In the genomic region with DNA sequence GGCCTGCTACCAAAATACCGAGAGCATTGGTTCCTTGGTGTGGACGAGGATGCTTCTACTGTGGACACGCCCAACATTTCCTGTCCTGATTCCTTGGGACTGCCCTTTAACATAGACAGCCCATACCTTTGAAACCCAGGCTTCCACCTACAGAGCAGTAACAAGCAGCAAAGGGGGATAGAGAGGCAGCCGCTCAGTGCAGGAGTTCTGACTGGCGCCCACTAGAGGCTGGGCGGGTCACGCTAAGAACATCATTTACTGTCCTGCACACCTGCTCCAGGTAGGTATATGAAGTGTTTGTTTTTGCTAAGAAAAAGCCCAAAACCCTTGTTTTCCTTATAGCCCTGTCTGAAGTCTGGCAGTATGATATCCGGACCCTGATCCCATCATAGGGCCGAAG, we compare ENCODE assay signal across 13 mouse cellular contexts. TPM values are rescaled to one million over a fixed set of nuclear protein-coding genes. Genes with fewer than 3 reads are reported as not detected.
A peak's percentile ranks its signal among the peaks of the same experiment; 100 is the strongest.
DNase-seq lines count a peak whose midpoint lies in the region; ATAC-seq and TF ChIP-seq lines count a peak whose summit lies in the region.
"Had no signal": no experiment of that assay in that cellular context is flagged by ENCODE, and none has a peak within 500 bp of the region (broad histone marks: within the 10 kb centered on the region; RNA-seq: fewer than 3 reads in every experiment).

No protein-coding gene starts in this region.

- 76% methylated on average over 9 of the region's 9 CpGs for WGBS in lung, postnatal 0 days

- in situ Hi-C loops in ES-E14 (cut with MboI; ENCODE audit: low sequenced_read_pairs in 2 of 2, unreplicated experiment in 2 of 2): no loop called here

- no peak for ATAC-seq in lung, postnatal 0 days

- no peak overlapping the region for H3K9ac ChIP-seq in lung, postnatal 0 days (replicated peaks; ENCODE audit: low read depth)
- no peak overlapping the region for H3K9ac ChIP-seq in ES-E14 (ENCODE audit: insufficient read depth, low read depth, low read length, poor library complexity, severe bottlenecking)
- H3K9ac ChIP-seq: limb, embryonic 12.5 days had no signal

- H3K27ac ChIP-seq in gastrocnemius, adult 2 months: no peak overlapping the region
- H3K27ac ChIP-seq in lung, postnatal 0 days (ENCODE audit: low read length): no peak overlapping the region
- no peak overlapping the region for H3K27ac ChIP-seq in ES-E14 (ENCODE audit: insufficient read depth, low read depth, low read length, poor library complexity, severe bottlenecking)
- H3K27ac ChIP-seq: limb, embryonic 12.5 days had no signal

- H3K9me3 ChIP-seq in lung, postnatal 0 days (ENCODE audit: low read length): no peaks in the 10 kb centered on the region
- no peaks in the 10 kb centered on the region for H3K9me3 ChIP-seq in ES-E14 (ENCODE audit: control insufficient read depth, insufficient read depth, low read depth, low read length)
- H3K9me3 ChIP-seq: limb, embryonic 12.5 days; megakaryocyte, embryonic 14.5 days had no signal

- peak; percentile 10; the same call in 1 of the 2 replicates for TF ChIP-seq CTCF in gastrocnemius, adult 2 months (IDR thresholded peaks at IDR 0.05)
- TF ChIP-seq CTCF in lung, postnatal 0 days (IDR thresholded peaks at IDR 0.05): peak; percentile 47

- H3K4me2 ChIP-seq in lung, postnatal 0 days (replicated peaks; ENCODE audit: low read depth, low read length): no peak overlapping the region
- H3K4me2 ChIP-seq: limb, embryonic 12.5 days had no signal

- no peak overlapping the region for H3K4me3 ChIP-seq in gastrocnemius, adult 2 months
- H3K4me3 ChIP-seq in lung, postnatal 0 days (ENCODE audit: low read depth, low read length): no peak overlapping the region
- H3K4me3 ChIP-seq in ES-E14 (ENCODE audit: insufficient read depth in 1 of 2, low read depth in 1 of 2, low read length in 2 of 2, poor library complexity in 1 of 2, severe bottlenecking in 1 of 2): no peak overlapping the region
- H3K4me3 ChIP-seq: limb, embryonic 12.5 days; megakaryocyte, embryonic 14.5 days had no signal

- H3K4me1 ChIP-seq in lung, postnatal 0 days (ENCODE audit: insufficient read depth, low read depth, low read length): no peaks in the 10 kb centered on the region
- peaks cover 2 to 23% of the 10 kb centered on the region in 2 experiments; a peak in 2 of 4 replicates for H3K4me1 ChIP-seq in ES-E14 (ENCODE audit: control insufficient read depth in 2 of 2, insufficient read depth in 2 of 2, low read length in 2 of 2, poor library complexity in 1 of 2)

- no peak for TF ChIP-seq EP300 in lung, postnatal 0 days (IDR thresholded peaks at IDR 0.05)

- no peak for DNase-seq in gastrocnemius, adult 2 months
- no peak for DNase-seq in gastrocnemius, postnatal 14 days
- DNase-seq in lung, postnatal 0 days (ENCODE audit: low spot score): peak; percentile 8
- no peak for DNase-seq in lung, postnatal 25 days (ENCODE audit: low spot score)
- DNase-seq in ES-E14 (ENCODE audit: low read depth, low spot score): peak; percentile 59
- DNase-seq in splenic B cell, adult 2 months (ENCODE audit: low read depth, low spot score): peak; percentile 45
- DNase-seq in ovary, postnatal 14 days (ENCODE audit: low spot score): no peak
- DNase-seq in layer of hippocampus, postnatal 10 days (ENCODE audit: low spot score in 2 of 2): no peak
- DNase-seq: embryo, embryonic 11 days; gastrocnemius, postnatal 25 days; kidney, adult 11 months had no signal

- H3K36me3 ChIP-seq in lung, postnatal 0 days (ENCODE audit: insufficient read depth, low read length): no peaks in the 10 kb centered on the region
- H3K36me3 ChIP-seq in ES-E14 (ENCODE audit: control insufficient read depth, insufficient read depth, low read length, poor library complexity, severe bottlenecking): peaks cover 16% of the 10 kb centered on the region; the same call in 1 of the 2 replicates
- no peaks in the 10 kb centered on the region for H3K36me3 ChIP-seq in splenic B cell, adult 2 months (ENCODE audit: control insufficient read depth, insufficient read depth, low read length, poor library complexity, severe bottlenecking)

- H3K27me3 ChIP-seq in lung, postnatal 0 days (replicated peaks; ENCODE audit: insufficient read depth, low read length): no peaks in the 10 kb centered on the region
- no peaks in the 10 kb centered on the region for H3K27me3 ChIP-seq in splenic B cell, adult 2 months (ENCODE audit: control insufficient read depth, insufficient read depth, low read length, poor library complexity, severe bottlenecking)

- intact Hi-C loops in gastrocnemius, adult 2 months (cut with DNase I): no loop called here
- intact Hi-C loops in gastrocnemius, postnatal 14 days (cut with DNase I; ENCODE audit: low total_unique reads): no loop called here

TF ChIP-seq in ES-E14, 5 proteins besides CTCF, POLR2A, EP300 and RAD21:
- TF ChIP-seq MAFK (IDR thresholded peaks at IDR 0.05; ENCODE audit: insufficient read depth, low read depth, low read length) (no peak), CHD2 (IDR thresholded peaks at IDR 0.05; ENCODE audit: low read depth, low read length) (no peak), HCFC1 (IDR thresholded peaks at IDR 0.05; ENCODE audit: borderline replicate concordance, insufficient read depth, low read length) (peak; percentile 49; the same call in 1 of the 2 replicates), ZNF384 (IDR thresholded peaks at IDR 0.05; ENCODE audit: low read depth, low read length) (no peak), ZC3H11A (IDR thresholded peaks at IDR 0.05; ENCODE audit: borderline replicate concordance, low read depth, low read length) (no peak)
TF ChIP-seq in ES-E14: peak in this region for 1.

RNA-seq across cellular contexts. Expression of gene Pip4k2c, which starts 21.8 kb away (rescaled TPM):
- total RNA-seq in gastrocnemius, adult 2 months (2021): 1 to 10 TPM; 7.6 to 7.9 TPM
- 1 to 10 TPM; 6.3 to 7.6 TPM for total RNA-seq in gastrocnemius, postnatal 14 days (2021)
- 31.0 and 35.1 TPM in 2 replicates for polyA plus RNA-seq in lung, postnatal 0 days (2015; fragmentation: Nextera tagmentation; extraction: Ambion mirVana)
- 41.7 and 47.4 TPM in 2 replicates for total RNA-seq in ES-E14 (2012; rRNA removed)
- total RNA-seq in layer of hippocampus, postnatal 10 days (2021): 10 to 100 TPM; 38.3 to 38.4 TPM

RNA-seq across cellular contexts. Expression of gene Kif5a, which starts 30.0 kb away (rescaled TPM):
- total RNA-seq in gastrocnemius, adult 2 months (2021): under 1 TPM; 0.10 to 0.20 TPM
- under 1 TPM; 0.45 to 0.53 TPM for total RNA-seq in gastrocnemius, postnatal 14 days (2021)
- 0.12 and 0.25 TPM in 2 replicates for polyA plus RNA-seq in lung, postnatal 0 days (2015; fragmentation: Nextera tagmentation; extraction: Ambion mirVana)
- total RNA-seq in ES-E14 (2012; rRNA removed): 6.2 and 11.2 TPM in 2 replicates
- 100 to 1,000 TPM; 360 to 377 TPM for total RNA-seq in layer of hippocampus, postnatal 10 days (2021)

RNA-seq across cellular contexts. Expression of gene Dctn2, which starts 33.0 kb away (rescaled TPM):
- total RNA-seq in gastrocnemius, adult 2 months (2021): 10 to 100 TPM; 91.3 to 98.3 TPM
- total RNA-seq in gastrocnemius, postnatal 14 days (2021): 100 to 1,000 TPM in 1 of 2 experiments, 10 to 100 TPM in 1; 99.8 to 103 TPM
- polyA plus RNA-seq in lung, postnatal 0 days (2015; fragmentation: Nextera tagmentation; extraction: Ambion mirVana): 198 and 204 TPM in 2 replicates
- 139 and 157 TPM in 2 replicates for total RNA-seq in ES-E14 (2012; rRNA removed)
- total RNA-seq in layer of hippocampus, postnatal 10 days (2021): 100 to 1,000 TPM; 312 to 315 TPM

RNA-seq across cellular contexts. Expression of gene Dtx3, which starts 37.6 kb away (rescaled TPM):
- total RNA-seq in gastrocnemius, adult 2 months (2021): 10 to 100 TPM; 20.8 to 25.6 TPM
- 10 to 100 TPM; 22.2 to 24.8 TPM for total RNA-seq in gastrocnemius, postnatal 14 days (2021)
- 47.5 and 47.8 TPM in 2 replicates for polyA plus RNA-seq in lung, postnatal 0 days (2015; fragmentation: Nextera tagmentation; extraction: Ambion mirVana)
- 29.5 and 75.5 TPM in 2 replicates for total RNA-seq in ES-E14 (2012; rRNA removed)
- 100 to 1,000 TPM; 187 to 203 TPM for total RNA-seq in layer of hippocampus, postnatal 10 days (2021)

RNA-seq across cellular contexts. Expression of gene Arhgef25, which starts 43.3 kb away (rescaled TPM):
- 1 to 10 TPM; 8.5 to 8.8 TPM for total RNA-seq in gastrocnemius, adult 2 months (2021)
- total RNA-seq in gastrocnemius, postnatal 14 days (2021): 10 to 100 TPM; 13.9 to 14.4 TPM
- 27.9 and 37.1 TPM in 2 replicates for polyA plus RNA-seq in lung, postnatal 0 days (2015; fragmentation: Nextera tagmentation; extraction: Ambion mirVana)
- 39.2 and 87.7 TPM in 2 replicates for total RNA-seq in ES-E14 (2012; rRNA removed)
- total RNA-seq in layer of hippocampus, postnatal 10 days (2021): 100 to 1,000 TPM; 125 to 132 TPM

Comparison
In these comparisons a context has a peak if more than half of its experiments do, and no peak if none do; other contexts are left out.
1. DNase-seq: peak in lung, postnatal 0 days (single experiment), ES-E14 (single experiment) and splenic B cell, adult 2 months (single experiment); none in gastrocnemius, adult 2 months (single experiment), gastrocnemius, postnatal 14 days (single experiment), lung, postnatal 25 days (single experiment), ovary, postnatal 14 days (single experiment) and layer of hippocampus, postnatal 10 days (0 of 2).
2. RNA of gene Kif5a, which starts 30.0 kb away (total RNA-seq): 360 to 377 TPM in layer of hippocampus, postnatal 10 days; 6.2 to 11.2 TPM in ES-E14, 0.45 to 0.53 TPM in gastrocnemius, postnatal 14 days and 0.10 to 0.20 TPM in gastrocnemius, adult 2 months; every median in the first group is over 10 times any median in the second.